Mouse (Mus musculus) heart, embryonic 14.5 days (tissue): ENCODE measurements around the gene Eno2. TPM values are rescaled to one million over a fixed set of nuclear protein-coding genes. Genes with fewer than 3 reads are reported as not detected.
"Not testable (repeated sequence)": the region's sequence is repeated elsewhere in the genome, so short reads cannot be mapped to it uniquely, and the experiment has no call there.

ENCODE experiments used
- ATAC-seq: fragments of 200-750 bp; cut with Nextera tagmentation; 2 replicates; pipeline ENCODE4 v1.8.0; 2017; ENCODE audit warnings: low read depth, moderate TSS enrichment; ENCODE audit not compliant: insufficient number of reproducible peaks, insufficient read depth, low FRiP score
- H3K27ac ChIP-seq, 2 experiments: fragments of 200-500 bp in 1 of 2; fragments of 300-500 bp in 1 of 2; sonication (generic) in 1 of 2; replicated peaks in 1 of 2; 2 replicates each; pipeline ENCODE4 v1.5.1; 2012 to 2014; ENCODE audit warnings: low read depth in 2 of 2, low read length in 2 of 2, control low read depth in 1 of 2, mild to moderate bottlenecking in 1 of 2, mixed read lengths in 1 of 2; ENCODE audit not compliant: control insufficient read depth in 1 of 2, insufficient read depth in 1 of 2
- H3K27me3 ChIP-seq: fragments of 300-500 bp; sonication (generic); 2 replicates; pipeline ENCODE4 v1.6.1; 2014; ENCODE audit warnings: mild to moderate bottlenecking, low read length, control low read depth; ENCODE audit not compliant: control insufficient read depth, insufficient read depth
- H3K36me3 ChIP-seq: fragments of 300-500 bp; sonication (generic); 2 replicates; pipeline ENCODE4 v1.6.1; 2014; ENCODE audit warnings: mild to moderate bottlenecking, control low read depth, low read length, mixed read lengths; ENCODE audit not compliant: control insufficient read depth, insufficient read depth
- H3K4me1 ChIP-seq, 2 experiments: fragments of 200-500 bp in 1 of 2; fragments of 300-500 bp in 1 of 2; sonication (generic) in 1 of 2; 2 replicates each; pipeline ENCODE4 v1.6.1; 2012 to 2014; ENCODE audit warnings: low read length in 2 of 2, control low read depth in 1 of 2, mixed read lengths in 1 of 2; ENCODE audit not compliant: control insufficient read depth in 2 of 2, insufficient read depth in 2 of 2
- H3K4me2 ChIP-seq: fragments of 300-500 bp; sonication (generic); 2 replicates; pipeline ENCODE4 v1.6.1; 2014; ENCODE audit warnings: mild to moderate bottlenecking, low read length
- H3K4me3 ChIP-seq, 2 experiments: fragments of 200-500 bp in 1 of 2; fragments of 300-500 bp in 1 of 2; sonication (generic) in 1 of 2; 2 replicates each; pipeline ENCODE4 v1.5.1; 2012 to 2014; ENCODE audit warnings: low read length in 2 of 2, mild to moderate bottlenecking in 2 of 2, control low read depth in 1 of 2, low read depth in 1 of 2, moderate library complexity in 1 of 2; ENCODE audit not compliant: control insufficient read depth in 1 of 2, insufficient read depth in 1 of 2
- H3K9ac ChIP-seq: fragments of 300-500 bp; sonication (generic); 2 replicates; pipeline ENCODE4 v1.6.1; 2014; ENCODE audit warnings: mild to moderate bottlenecking, low read length
- H3K9me3 ChIP-seq: fragments of 300-500 bp; sonication (generic); 2 replicates; pipeline ENCODE4 v1.6.1; 2016; ENCODE audit warnings: low read length, control low read depth; ENCODE audit not compliant: control insufficient read depth
- WGBS: fragments of 180-500 bp; shearing (Covaris S2); extraction: QIAGEN DNeasy Blood & Tissue Kit; methylation state at CpG from one replicate; pipeline ENCODE4 v1.1.7; 2014; 5-methylcytosine and 5-hydroxymethylcytosine counted together
- polyA plus RNA-seq: library from polyadenylated mRNA; unstranded; fragments of >200 nt; fragmentation: Nextera tagmentation; extraction: Ambion mirVana; gene quantifications from 2 replicates; pipeline ENCODE4 v1.2.1, GENCODE M21; 2014

The Eno2 gene
- polyA plus RNA-seq, 1 experiment from 2014 or later = 4.2 TPM

- WGBS = 0% methylated on average over 22 of the region's 22 CpGs
- Histone ChIP-seq H3K4me3 (peak within 1 kb of the TSS; percentile 59 to 90), H3K27ac (peak within 1 kb of the TSS; percentile 95 to 99), H3K27me3 (no peaks in the 10 kb centered on the region), H3K9ac (peak within 1 kb of the TSS; percentile 99), H3K9me3 (no peaks in the 10 kb centered on the region), H3K4me2 (peak within 1 kb of the TSS; percentile 74), H3K36me3 (peaks cover 68% of the 10 kb centered on the region), H3K4me1 (peaks cover 18 to 36% of the 10 kb centered on the region in 2 experiments)
- peak; percentile 79 for ATAC-seq
Observed at GRCm38 (mm10) chr6:124813933-124814332, 44.5 kb upstream of the Eno2 start, which contains the start of gene Tpi1. TSS of gene Tpi1 (minus strand) at chr6:124814296.

- under 1% methylated on average over 18 of the region's 18 CpGs for WGBS
- peaks cover 64% of the 10 kb centered on the region for H3K36me3 ChIP-seq
Observed at GRCm38 (mm10) chr6:124813496-124813895, 44.0 kb upstream of the Eno2 start.

GRCm38 (mm10) chr6:124812848-124813247 is 43.4 kb upstream of the Eno2 start:
- H3K27me3 ChIP-seq = no peaks in the 10 kb centered on the region
- peak overlapping the region; percentile 59 to 90 for H3K4me3 ChIP-seq
- peak overlapping the region; percentile 74 for H3K4me2 ChIP-seq
- ATAC-seq = no peak
- no peaks in the 10 kb centered on the region for H3K9me3 ChIP-seq
- WGBS = 13% methylated on average over 9 of the region's 9 CpGs
- peak overlapping the region; percentile 99 for H3K9ac ChIP-seq
- H3K4me1 ChIP-seq = peaks cover 23 to 42% of the 10 kb centered on the region in 2 experiments
- peak overlapping the region; percentile 95 to 99 for H3K27ac ChIP-seq
- peaks cover 58% of the 10 kb centered on the region for H3K36me3 ChIP-seq

More at GRCm38 (mm10) chr6:124813496-124813895, 44.0 kb upstream of the Eno2 start:
- peak; percentile 51 for ATAC-seq
- peak overlapping the region; percentile 74 for H3K4me2 ChIP-seq
- H3K27me3 ChIP-seq = no peaks in the 10 kb centered on the region
- peaks cover 18 to 36% of the 10 kb centered on the region in 2 experiments for H3K4me1 ChIP-seq
- peak overlapping the region; percentile 95 to 99 for H3K27ac ChIP-seq
- H3K9me3 ChIP-seq = no peaks in the 10 kb centered on the region
- H3K4me3 ChIP-seq = peak overlapping the region; percentile 59 to 90
- peak overlapping the region; percentile 99 for H3K9ac ChIP-seq

- 71% methylated on average over 24 of the region's 24 CpGs for WGBS
- ATAC-seq = no peak
- Histone ChIP-seq H3K27ac (peak overlapping the region; percentile 95 to 99), H3K9ac (peak overlapping the region; percentile 99), H3K4me3 (peak overlapping the region; percentile 59 to 90), H3K36me3 (peaks cover 48% of the 10 kb centered on the region), H3K27me3 (no peaks in the 10 kb centered on the region), H3K4me1 (peaks cover 23 to 49% of the 10 kb centered on the region in 2 experiments), H3K4me2 (peak overlapping the region; percentile 74), H3K9me3 (no peaks in the 10 kb centered on the region)
Observed at GRCm38 (mm10) chr6:124811701-124812560, 42.5 kb upstream of the Eno2 start.

GRCm38 (mm10) chr6:124811403-124811665 is 41.9 kb upstream of the Eno2 start:
- ATAC-seq = no peak
- no peaks in the 10 kb centered on the region for H3K27me3 ChIP-seq
- H3K9ac ChIP-seq = no peak overlapping the region; the same call in 1 of the 2 replicates
- peaks cover 42% of the 10 kb centered on the region for H3K36me3 ChIP-seq
- no peak overlapping the region for H3K4me3 ChIP-seq
- 54% methylated on average over 4 of the region's 4 CpGs for WGBS
- peak overlapping the region; percentile 74; the same call in 1 of the 2 replicates for H3K4me2 ChIP-seq
- H3K27ac ChIP-seq = 0 out of 4 replicates have a peak overlapping the region, but pooled peaks of 1 of the 2 experiments have one; percentile 99
- H3K9me3 ChIP-seq = no peaks in the 10 kb centered on the region
- H3K4me1 ChIP-seq = peaks cover 23 to 51% of the 10 kb centered on the region in 2 experiments

GRCm38 (mm10) chr6:124810566-124811402 is 41.3 kb upstream of the Eno2 start:
- Histone ChIP-seq H3K4me1 (peaks cover 27 to 57% of the 10 kb centered on the region in 2 experiments), H3K4me2 (peak overlapping the region; percentile 98; the same call in 1 of the 2 replicates), H3K36me3 (peaks cover 38% of the 10 kb centered on the region), H3K27ac (peak overlapping the region in 1 of 2 experiments; percentile 96; a peak in 2 of 4 replicates)
- not testable (repeated sequence) for H3K27me3 ChIP-seq, H3K9me3 ChIP-seq, H3K4me3 ChIP-seq, H3K9ac ChIP-seq, ATAC-seq
- 72% methylated on average over 11 of the region's 11 CpGs for WGBS

GRCm38 (mm10) chr6:124809775-124810538 is 40.5 kb upstream of the Eno2 start:
- Histone ChIP-seq H3K4me3 (peak overlapping the region; percentile 68 to 76), H3K27me3 (no peaks in the 10 kb centered on the region), H3K36me3 (peaks cover 30% of the 10 kb centered on the region), H3K4me1 (peaks cover 27 to 62% of the 10 kb centered on the region in 2 experiments), H3K4me2 (peak overlapping the region; percentile 98), H3K27ac (peak overlapping the region; percentile 31 to 96), H3K9me3 (no peaks in the 10 kb centered on the region), H3K9ac (peak overlapping the region; percentile 91)
- ATAC-seq = 0 out of 2 replicates have a peak, but pooled peaks have one; percentile 0
- 37% methylated on average over 14 of the region's 14 CpGs for WGBS
